Mouse (Mus musculus): ENCODE measurements around the gene Rad54l2. TPM values are rescaled to one million over a fixed set of nuclear protein-coding genes. Genes with fewer than 3 reads are reported as not detected.

Gene Rad54l2
- polyA plus RNA-seq, 1 experiment from 2014 or later = 2.5 TPM

- H3K36me3 ChIP-seq (ENCODE audit: insufficient read depth, low read length) = no peaks in the 10 kb centered on the region
- H3K9ac ChIP-seq (replicated peaks; ENCODE audit: low read depth) = no peak overlapping the region
- ATAC-seq (no peak), DNase-seq (ENCODE audit: low spot score) (no peak)
- no peaks in the 10 kb centered on the region for H3K4me1 ChIP-seq (ENCODE audit: insufficient read depth, low read depth, low read length)
- H3K9me3 ChIP-seq (ENCODE audit: low read length) = no peaks in the 10 kb centered on the region
- no peaks in the 10 kb centered on the region for H3K27me3 ChIP-seq (replicated peaks; ENCODE audit: insufficient read depth, low read length)
- no peak overlapping the region for H3K4me2 ChIP-seq (replicated peaks; ENCODE audit: low read depth, low read length)
- no peak for TF ChIP-seq EP300 (IDR thresholded peaks at IDR 0.05)
- no peak for TF ChIP-seq CTCF (IDR thresholded peaks at IDR 0.05)
- 62% methylated on average over 27 of the region's 27 CpGs for WGBS
- H3K27ac ChIP-seq (ENCODE audit: low read length) = no peak overlapping the region
- H3K4me3 ChIP-seq (ENCODE audit: low read depth, low read length) = no peak overlapping the region
These were observed 141.8 kb downstream of the Rad54l2 start for GRCm38 (mm10) chr9:106647226-106647625.

GRCm38 (mm10) chr9:106645684-106646271 lies 143.2 kb downstream of the Rad54l2 start:
- Histone ChIP-seq H3K4me1 (ENCODE audit: insufficient read depth, low read depth, low read length) (no peaks in the 10 kb centered on the region), H3K9ac (replicated peaks; ENCODE audit: low read depth) (no peak overlapping the region), H3K9me3 (ENCODE audit: low read length) (no peaks in the 10 kb centered on the region), H3K4me3 (ENCODE audit: low read depth, low read length) (no peak overlapping the region), H3K36me3 (ENCODE audit: insufficient read depth, low read length) (no peaks in the 10 kb centered on the region), H3K4me2 (replicated peaks; ENCODE audit: low read depth, low read length) (no peak overlapping the region), H3K27ac (ENCODE audit: low read length) (no peak overlapping the region), H3K27me3 (replicated peaks; ENCODE audit: insufficient read depth, low read length) (no peaks in the 10 kb centered on the region)
- 79% methylated on average over 9 of the region's 9 CpGs for WGBS
- TF ChIP-seq CTCF (IDR thresholded peaks at IDR 0.05) = no peak
- no peak for TF ChIP-seq EP300 (IDR thresholded peaks at IDR 0.05)
- ATAC-seq (no peak), DNase-seq (ENCODE audit: low spot score) (no peak)

DNA sequence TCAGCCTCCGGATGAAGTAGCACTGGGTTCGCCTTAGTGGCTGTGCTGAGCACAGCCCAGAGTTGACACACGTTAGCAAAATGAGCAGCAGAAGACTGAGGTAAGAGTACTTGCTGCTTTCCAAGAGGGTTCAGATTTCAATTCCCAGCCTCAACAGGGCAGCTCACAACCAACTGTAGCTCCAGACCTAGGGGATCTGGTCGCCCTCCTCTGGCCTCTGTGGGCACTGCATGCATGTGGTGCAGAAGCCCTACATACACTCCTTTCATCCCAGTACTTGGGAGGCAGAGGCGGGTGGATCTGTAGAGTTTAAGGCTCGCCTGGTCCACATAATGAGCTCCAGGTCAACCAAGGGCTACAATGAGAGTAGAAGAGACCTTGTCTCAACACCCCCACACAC lies 145.2 kb downstream of the Rad54l2 start:
- ATAC-seq (no peak), DNase-seq (ENCODE audit: low spot score) (no peak)
- H3K4me3 ChIP-seq (ENCODE audit: low read depth, low read length) = no peak overlapping the region
- H3K4me2 ChIP-seq (replicated peaks; ENCODE audit: low read depth, low read length) = no peak overlapping the region
- no peaks in the 10 kb centered on the region for H3K9me3 ChIP-seq (ENCODE audit: low read length)
- 65% methylated on average over 6 of the region's 6 CpGs for WGBS
- H3K9ac ChIP-seq (replicated peaks; ENCODE audit: low read depth) = no peak overlapping the region
- no peaks in the 10 kb centered on the region for H3K36me3 ChIP-seq (ENCODE audit: insufficient read depth, low read length)
- no peak overlapping the region for H3K27ac ChIP-seq (ENCODE audit: low read length)
- TF ChIP-seq EP300 (IDR thresholded peaks at IDR 0.05) (no peak), CTCF (IDR thresholded peaks at IDR 0.05) (peak; percentile 30)
- H3K27me3 ChIP-seq (replicated peaks; ENCODE audit: insufficient read depth, low read length) = no peaks in the 10 kb centered on the region
- H3K4me1 ChIP-seq (ENCODE audit: insufficient read depth, low read depth, low read length) = no peaks in the 10 kb centered on the region

- H3K4me2 ChIP-seq (replicated peaks; ENCODE audit: low read depth, low read length) = no peak overlapping the region
- ATAC-seq = peak; percentile 60
- peak; percentile 64 for DNase-seq (ENCODE audit: low spot score)
- no peak overlapping the region for H3K9ac ChIP-seq (replicated peaks; ENCODE audit: low read depth)
- TF ChIP-seq EP300 (IDR thresholded peaks at IDR 0.05) (no peak), CTCF (IDR thresholded peaks at IDR 0.05) (peak; percentile 97)
- no peaks in the 10 kb centered on the region for H3K9me3 ChIP-seq (ENCODE audit: low read length)
- 30% methylated on average over 7 of the region's 7 CpGs for WGBS
- no peaks in the 10 kb centered on the region for H3K36me3 ChIP-seq (ENCODE audit: insufficient read depth, low read length)
- no peak overlapping the region for H3K27ac ChIP-seq (ENCODE audit: low read length)
- no peaks in the 10 kb centered on the region for H3K4me1 ChIP-seq (ENCODE audit: insufficient read depth, low read depth, low read length)
- H3K27me3 ChIP-seq (replicated peaks; ENCODE audit: insufficient read depth, low read length) = no peaks in the 10 kb centered on the region
- H3K4me3 ChIP-seq (ENCODE audit: low read depth, low read length) = no peak overlapping the region
These were observed 145.9 kb downstream of the Rad54l2 start for GRCm38 (mm10) chr9:106643128-106643527.

GRCm38 (mm10) chr9:106641346-106641745 lies 147.6 kb downstream of the Rad54l2 start:
- H3K36me3 ChIP-seq (ENCODE audit: insufficient read depth, low read length) = no peaks in the 10 kb centered on the region
- DNase-seq (ENCODE audit: low spot score) (no peak), ATAC-seq (no peak)
- WGBS = 42% methylated on average over 5 of the region's 5 CpGs
- no peaks in the 10 kb centered on the region for H3K4me1 ChIP-seq (ENCODE audit: insufficient read depth, low read depth, low read length)
- no peak overlapping the region for H3K27ac ChIP-seq (ENCODE audit: low read length)
- H3K9me3 ChIP-seq (ENCODE audit: low read length) = no peaks in the 10 kb centered on the region
- H3K27me3 ChIP-seq (replicated peaks; ENCODE audit: insufficient read depth, low read length) = no peaks in the 10 kb centered on the region
- H3K4me3 ChIP-seq (ENCODE audit: low read depth, low read length) = no peak overlapping the region
- TF ChIP-seq CTCF (IDR thresholded peaks at IDR 0.05) (no peak), EP300 (IDR thresholded peaks at IDR 0.05) (no peak)
- H3K4me2 ChIP-seq (replicated peaks; ENCODE audit: low read depth, low read length) = no peak overlapping the region
- no peak overlapping the region for H3K9ac ChIP-seq (replicated peaks; ENCODE audit: low read depth)

- Histone ChIP-seq H3K27ac (ENCODE audit: low read length) (no peak overlapping the region), H3K4me1 (ENCODE audit: insufficient read depth, low read depth, low read length) (no peaks in the 10 kb centered on the region), H3K9ac (replicated peaks; ENCODE audit: low read depth) (no peak overlapping the region), H3K36me3 (ENCODE audit: insufficient read depth, low read length) (no peaks in the 10 kb centered on the region), H3K9me3 (ENCODE audit: low read length) (no peaks in the 10 kb centered on the region), H3K27me3 (replicated peaks; ENCODE audit: insufficient read depth, low read length) (no peaks in the 10 kb centered on the region), H3K4me2 (replicated peaks; ENCODE audit: low read depth, low read length) (no peak overlapping the region), H3K4me3 (ENCODE audit: low read depth, low read length) (no peak overlapping the region)
- ATAC-seq = no peak
- no peak for DNase-seq (ENCODE audit: low spot score)
- TF ChIP-seq EP300 (IDR thresholded peaks at IDR 0.05) (no peak), CTCF (IDR thresholded peaks at IDR 0.05) (no peak)
- WGBS = 93% methylated on average over 8 of the region's 8 CpGs
These were observed 150.8 kb downstream of the Rad54l2 start for GRCm38 (mm10) chr9:106638154-106638553.

Other genes with a start within 250 kb of the Rad54l2 start
- gene Iqcf3, start 227.6 kb downstream of the Rad54l2 start, polyA plus RNA-seq (2015; fragmentation: Nextera tagmentation; extraction: Ambion mirVana) = not detected in 2 replicates
- not detected in 2 replicates for gene Iqcf4, start 218.2 kb downstream of the Rad54l2 start, polyA plus RNA-seq (2015; fragmentation: Nextera tagmentation; extraction: Ambion mirVana)
- not detected in 2 replicates for gene Iqcf6, start 162.6 kb downstream of the Rad54l2 start, polyA plus RNA-seq (2015; fragmentation: Nextera tagmentation; extraction: Ambion mirVana)
- not detected in 2 replicates for gene Grm2, start 133.1 kb downstream of the Rad54l2 start, polyA plus RNA-seq (2015; fragmentation: Nextera tagmentation; extraction: Ambion mirVana)
- gene Tex264, start 103.3 kb downstream of the Rad54l2 start, polyA plus RNA-seq (2015; fragmentation: Nextera tagmentation; extraction: Ambion mirVana) = 63.5 and 67.7 TPM in 2 replicates
- gene Dcaf1, start 32.7 kb upstream of the Rad54l2 start, polyA plus RNA-seq (2015; fragmentation: Nextera tagmentation; extraction: Ambion mirVana) = 5.9 and 7.2 TPM in 2 replicates
- 4.5 and 5.2 TPM in 2 replicates for gene Rbm15b, start 98.2 kb upstream of the Rad54l2 start, polyA plus RNA-seq (2015; fragmentation: Nextera tagmentation; extraction: Ambion mirVana)
- 171 and 218 TPM in 2 replicates for gene Manf, start 102.8 kb upstream of the Rad54l2 start, polyA plus RNA-seq (2015; fragmentation: Nextera tagmentation; extraction: Ambion mirVana)

All from lung, postnatal 0 days (tissue).